Mouse (Mus musculus): ENCODE data around the gene 5730409E04Rik. TPM values are rescaled to one million over a fixed set of nuclear protein-coding genes. Genes with fewer than 3 reads are reported as not detected.

The 5730409E04Rik gene
- total RNA-seq, 1 experiment: 1.7 TPM

- Histone ChIP-seq H3K4me3 (ENCODE audit: insufficient read depth in 1 of 2, low read depth in 1 of 2, low read length in 2 of 2, poor library complexity in 1 of 2, severe bottlenecking in 1 of 2) (no peak overlapping the region), H3K27ac (ENCODE audit: insufficient read depth, low read depth, low read length, poor library complexity, severe bottlenecking) (no peak overlapping the region), H3K36me3 (ENCODE audit: control insufficient read depth, insufficient read depth, low read length, poor library complexity, severe bottlenecking) (no peaks in the 10 kb centered on the region), H3K4me1 (ENCODE audit: control insufficient read depth in 2 of 2, insufficient read depth in 2 of 2, low read length in 2 of 2, poor library complexity in 1 of 2) (peaks cover 0 to 8% of the 10 kb centered on the region in 2 experiments; a peak in 3 of 4 replicates), H3K9ac (ENCODE audit: insufficient read depth, low read depth, low read length, poor library complexity, severe bottlenecking) (no peak overlapping the region), H3K9me3 (ENCODE audit: control insufficient read depth, insufficient read depth, low read depth, low read length) (no peaks in the 10 kb centered on the region)
- DNase-seq (ENCODE audit: low read depth, low spot score): peak; percentile 53
- in situ Hi-C loops (cut with MboI; ENCODE audit: low sequenced_read_pairs in 2 of 2, unreplicated experiment in 2 of 2): loop anchor here in 1 of 2 experiments (10.0 kb wide), 1 partner anchor 135 kb away; the partner anchor contains the start of gene Tfap2e
- TF ChIP-seq HCFC1 (IDR thresholded peaks at IDR 0.05; ENCODE audit: borderline replicate concordance, insufficient read depth, low read length) (no peak), ZC3H11A (IDR thresholded peaks at IDR 0.05; ENCODE audit: borderline replicate concordance, low read depth, low read length) (peak; percentile 83; the same call in 1 of the 2 replicates)
These were observed 9.5 kb upstream of the 5730409E04Rik start for GRCm38 (mm10) chr4:126599971-126600754.

DNA sequence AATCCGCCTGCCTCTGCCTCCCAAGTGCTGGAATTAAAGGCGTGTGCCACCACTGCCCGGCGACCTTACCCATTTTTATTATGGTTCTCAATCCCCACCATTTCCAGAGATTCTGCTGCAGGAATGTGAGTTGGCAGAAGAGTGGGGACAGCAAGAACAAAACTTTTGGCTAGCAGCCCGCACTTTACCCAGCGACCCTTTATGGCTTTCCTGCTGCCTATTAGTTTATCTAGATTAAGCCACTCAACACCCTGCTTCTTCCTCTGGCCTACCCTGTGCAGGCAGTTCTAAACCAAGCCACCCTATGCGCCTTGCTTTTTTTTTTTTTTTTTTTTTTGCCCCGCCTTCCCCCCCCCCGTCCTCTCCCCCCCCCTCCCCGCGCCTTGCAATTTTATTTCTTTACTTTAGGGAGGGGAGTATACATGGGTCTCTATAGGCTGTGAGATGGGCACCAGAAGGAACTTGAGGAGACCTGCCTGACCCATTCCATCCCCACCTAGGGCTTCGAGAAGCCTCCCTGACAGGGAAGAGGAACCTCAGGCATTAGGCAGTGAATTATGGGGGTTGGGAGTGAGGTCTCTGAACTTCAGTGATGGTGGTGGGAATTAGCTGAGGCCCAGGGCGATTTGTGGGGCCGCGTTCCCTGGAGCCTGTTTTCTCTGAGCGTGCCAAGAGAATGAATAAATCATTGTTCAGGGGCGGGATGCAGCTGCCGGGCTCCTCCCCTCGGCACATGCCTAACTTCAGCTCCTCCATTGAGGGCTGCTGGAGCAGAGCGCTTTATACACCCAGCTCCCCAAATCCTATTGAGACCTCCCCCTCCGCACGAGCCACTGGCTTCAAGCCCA is 7.8 kb upstream of the 5730409E04Rik start:
- DNase-seq (ENCODE audit: low read depth, low spot score): no peak
- Histone ChIP-seq H3K36me3 (ENCODE audit: control insufficient read depth, insufficient read depth, low read length, poor library complexity, severe bottlenecking) (no peaks in the 10 kb centered on the region), H3K9ac (ENCODE audit: insufficient read depth, low read depth, low read length, poor library complexity, severe bottlenecking) (no peak overlapping the region; the same call in 1 of the 2 replicates), H3K9me3 (ENCODE audit: control insufficient read depth, insufficient read depth, low read depth, low read length) (no peaks in the 10 kb centered on the region), H3K4me3 (ENCODE audit: insufficient read depth in 1 of 2, low read depth in 1 of 2, low read length in 2 of 2, poor library complexity in 1 of 2, severe bottlenecking in 1 of 2) (peak overlapping the region; percentile 26 to 30; a peak in 2 of 4 replicates), H3K4me1 (ENCODE audit: control insufficient read depth in 2 of 2, insufficient read depth in 2 of 2, low read length in 2 of 2, poor library complexity in 1 of 2) (peaks cover 0 to 8% of the 10 kb centered on the region in 2 experiments; a peak in 3 of 4 replicates), H3K27ac (ENCODE audit: insufficient read depth, low read depth, low read length, poor library complexity, severe bottlenecking) (no peak overlapping the region)
- TF ChIP-seq MAFK (IDR thresholded peaks at IDR 0.05; ENCODE audit: insufficient read depth, low read depth, low read length) (no peak), CHD2 (IDR thresholded peaks at IDR 0.05; ENCODE audit: low read depth, low read length) (no peak)
- in situ Hi-C loops (cut with MboI; ENCODE audit: low sequenced_read_pairs in 2 of 2, unreplicated experiment in 2 of 2): loop anchor here in 1 of 2 experiments (10.0 kb wide), 1 partner anchor 133 kb away; the partner anchor contains the start of gene Tfap2e

- Histone ChIP-seq H3K4me3 (ENCODE audit: insufficient read depth in 1 of 2, low read depth in 1 of 2, low read length in 2 of 2, poor library complexity in 1 of 2, severe bottlenecking in 1 of 2) (peak overlapping the region in 1 of 2 experiments; percentile 30; a peak in 1 of 4 replicates), H3K4me1 (ENCODE audit: control insufficient read depth in 2 of 2, insufficient read depth in 2 of 2, low read length in 2 of 2, poor library complexity in 1 of 2) (peaks cover 0 to 8% of the 10 kb centered on the region in 2 experiments; a peak in 3 of 4 replicates), H3K36me3 (ENCODE audit: control insufficient read depth, insufficient read depth, low read length, poor library complexity, severe bottlenecking) (no peaks in the 10 kb centered on the region), H3K9ac (ENCODE audit: insufficient read depth, low read depth, low read length, poor library complexity, severe bottlenecking) (no peak overlapping the region; the same call in 1 of the 2 replicates), H3K9me3 (ENCODE audit: control insufficient read depth, insufficient read depth, low read depth, low read length) (no peaks in the 10 kb centered on the region), H3K27ac (ENCODE audit: insufficient read depth, low read depth, low read length, poor library complexity, severe bottlenecking) (no peak overlapping the region)
- TF ChIP-seq HCFC1 (IDR thresholded peaks at IDR 0.05; ENCODE audit: borderline replicate concordance, insufficient read depth, low read length): no peak
- no peak for TF ChIP-seq ZC3H11A (IDR thresholded peaks at IDR 0.05; ENCODE audit: borderline replicate concordance, low read depth, low read length)
- TF ChIP-seq ZNF384 (IDR thresholded peaks at IDR 0.05; ENCODE audit: low read depth, low read length): no peak
- no peak for TF ChIP-seq CHD2 (IDR thresholded peaks at IDR 0.05; ENCODE audit: low read depth, low read length)
- no peak for TF ChIP-seq MAFK (IDR thresholded peaks at IDR 0.05; ENCODE audit: insufficient read depth, low read depth, low read length)
- no peak for DNase-seq (ENCODE audit: low read depth, low spot score)
- in situ Hi-C loops (cut with MboI; ENCODE audit: low sequenced_read_pairs in 2 of 2, unreplicated experiment in 2 of 2): loop anchor here in 1 of 2 experiments (10.0 kb wide), 1 partner anchor 132 kb away; the partner anchor contains the start of gene Tfap2e
These were observed 7.2 kb upstream of the 5730409E04Rik start for GRCm38 (mm10) chr4:126602445-126602762.

- no peaks in the 10 kb centered on the region for H3K9me3 ChIP-seq (ENCODE audit: control insufficient read depth, insufficient read depth, low read depth, low read length)
- H3K4me1 ChIP-seq (ENCODE audit: control insufficient read depth in 2 of 2, insufficient read depth in 2 of 2, low read length in 2 of 2, poor library complexity in 1 of 2): peaks cover 0 to 8% of the 10 kb centered on the region in 2 experiments; a peak in 3 of 4 replicates
- H3K36me3 ChIP-seq (ENCODE audit: control insufficient read depth, insufficient read depth, low read length, poor library complexity, severe bottlenecking): no peaks in the 10 kb centered on the region
- in situ Hi-C loops (cut with MboI; ENCODE audit: low sequenced_read_pairs in 2 of 2, unreplicated experiment in 2 of 2): loop anchor here in 1 of 2 experiments (10.0 kb wide), 1 partner anchor 131 kb away; the partner anchor contains the start of gene Tfap2e
- no peak for TF ChIP-seq ZNF384 (IDR thresholded peaks at IDR 0.05; ENCODE audit: low read depth, low read length)
- TF ChIP-seq MAFK (IDR thresholded peaks at IDR 0.05; ENCODE audit: insufficient read depth, low read depth, low read length): no peak
- no peak for TF ChIP-seq CHD2 (IDR thresholded peaks at IDR 0.05; ENCODE audit: low read depth, low read length)
- no peak overlapping the region for H3K9ac ChIP-seq (ENCODE audit: insufficient read depth, low read depth, low read length, poor library complexity, severe bottlenecking)
- no peak overlapping the region for H3K27ac ChIP-seq (ENCODE audit: insufficient read depth, low read depth, low read length, poor library complexity, severe bottlenecking)
- H3K4me3 ChIP-seq (ENCODE audit: insufficient read depth in 1 of 2, low read depth in 1 of 2, low read length in 2 of 2, poor library complexity in 1 of 2, severe bottlenecking in 1 of 2): no peak overlapping the region
- no peak for DNase-seq (ENCODE audit: low read depth, low spot score)
These were observed 5.5 kb upstream of the 5730409E04Rik start for GRCm38 (mm10) chr4:126604141-126604540.

Measured in ES-E14 (cell line).